Mouse (Mus musculus) small intestine, adult 2 months (tissue): ENCODE measurements around the gene Brap. TPM values are rescaled to one million over a fixed set of nuclear protein-coding genes. Genes with fewer than 3 reads are reported as not detected.
A peak's percentile ranks its signal among the peaks of the same experiment; 100 is the strongest.

Experiments
- H3K27ac ChIP-seq: fragments of 200-500 bp; 2 replicates; pipeline ENCODE4 v1.5.1; 2012; ENCODE audit warnings: low read depth, low read length, control low read depth, inconsistent platforms; ENCODE audit not compliant: insufficient read depth
- H3K27me3 ChIP-seq: fragments of 200-500 bp; 2 replicates; pipeline ENCODE4 v1.6.1; 2012; ENCODE audit warnings: mild to moderate bottlenecking, moderate library complexity, low read length, inconsistent platforms; ENCODE audit not compliant: control insufficient read depth, insufficient read depth
- H3K36me3 ChIP-seq: fragments of 200-500 bp; 2 replicates; pipeline ENCODE4 v1.6.1; 2012; ENCODE audit warnings: mild to moderate bottlenecking, low read length, control low read depth, inconsistent platforms; ENCODE audit not compliant: control insufficient read depth, insufficient read depth
- H3K4me1 ChIP-seq: fragments of 200-500 bp; 2 replicates; pipeline ENCODE4 v1.6.1; 2012; ENCODE audit warnings: low read length, inconsistent platforms, mixed read lengths; ENCODE audit not compliant: control insufficient read depth, insufficient read depth, insufficient read length
- H3K4me3 ChIP-seq: fragments of 200-500 bp; 2 replicates; pipeline ENCODE4 v1.5.1; 2012; ENCODE audit warnings: low read depth, mild to moderate bottlenecking, control low read depth, inconsistent platforms, low read length, moderate library complexity
- CTCF ChIP-seq: fragments of 200-500 bp; IDR thresholded peaks from 2 replicates; pipeline ENCODE4 v1.5.1; 2012; ENCODE audit warnings: low read depth, mild to moderate bottlenecking, control low read depth, inconsistent platforms, low read length, moderate library complexity, mixed read lengths; ENCODE audit not compliant: insufficient replicate concordance, insufficient read length; ENCODE audit errors: extremely low read depth
- POLR2A ChIP-seq: fragments of 200-500 bp; IDR thresholded peaks from 2 replicates; pipeline ENCODE4 v1.6.1; 2012; ENCODE audit warnings: low read depth, mild to moderate bottlenecking, control low read depth, inconsistent platforms, low read length, moderate library complexity
- WGBS: fragments of 180-500 bp; shearing (Covaris S2); methylation state at CpG from one replicate; pipeline ENCODE4 v1.1.7; 2018; 5-methylcytosine and 5-hydroxymethylcytosine counted together
- polyA plus RNA-seq: library from polyadenylated mRNA; depleted of rRNA; stranded (reverse); fragments of >200 nt; gene quantifications from 2 replicates; pipeline ENCODE4 v1.2.3, GENCODE M21; 2012

The Brap gene
- polyA plus RNA-seq, 1 experiment: 17.4 TPM

DNA sequence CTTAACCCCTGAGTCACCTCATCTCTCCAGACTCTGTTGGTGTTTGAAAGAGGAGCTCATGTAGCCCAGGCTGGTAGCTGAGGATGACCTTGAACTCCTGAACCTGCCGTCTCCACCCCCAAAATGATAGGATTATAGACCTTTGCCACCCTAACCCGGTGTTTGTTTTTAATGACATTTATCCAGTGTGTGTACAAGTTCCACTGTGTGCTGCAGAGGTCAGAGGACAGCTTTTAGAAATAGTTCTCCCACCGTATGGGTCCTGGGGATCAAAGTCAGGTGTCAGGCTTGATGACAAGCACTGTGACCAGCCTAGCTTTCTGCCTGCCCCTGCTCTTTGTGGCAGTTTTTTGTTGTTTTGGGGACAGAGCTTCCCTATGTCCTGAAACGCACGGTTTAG lies 39.5 kb downstream of the Brap start:
- TF ChIP-seq POLR2A: no peak
- TF ChIP-seq CTCF: no peak
- 45% methylated on average over 5 of the region's 5 CpGs for WGBS
- peaks cover 6% of the 10 kb centered on the region; the same call in 1 of the 2 replicates for H3K4me1 ChIP-seq
- no peaks in the 10 kb centered on the region for H3K36me3 ChIP-seq
- peak overlapping the region; percentile 37 for H3K27ac ChIP-seq
- no peaks in the 10 kb centered on the region for H3K27me3 ChIP-seq
- H3K4me3 ChIP-seq: no peak overlapping the region

DNA sequence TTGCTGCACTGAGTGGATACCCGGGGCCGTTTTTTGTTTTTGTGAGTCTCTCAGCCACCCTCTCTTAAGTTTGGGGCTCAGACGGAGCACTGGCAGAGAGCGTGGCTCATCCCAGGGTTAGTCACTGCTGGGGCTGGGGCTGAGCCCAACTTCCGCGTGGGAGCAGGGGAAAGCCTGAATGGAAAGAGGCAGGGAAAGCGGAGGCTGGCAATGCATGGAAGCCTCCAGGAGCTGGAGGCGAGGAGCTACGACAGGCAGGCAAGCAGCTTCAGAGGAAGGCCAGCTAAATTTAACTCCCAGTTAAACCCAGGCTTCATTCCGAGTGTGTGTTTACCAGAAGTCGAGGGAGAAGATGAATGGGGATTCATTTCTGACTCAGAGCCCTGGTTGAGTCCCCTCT lies 40.1 kb downstream of the Brap start:
- H3K27me3 ChIP-seq: no peaks in the 10 kb centered on the region
- WGBS: 66% methylated on average over 11 of the region's 11 CpGs
- H3K27ac ChIP-seq: peak overlapping the region; percentile 37; the same call in 1 of the 2 replicates
- peaks cover 6% of the 10 kb centered on the region; the same call in 1 of the 2 replicates for H3K4me1 ChIP-seq
- H3K36me3 ChIP-seq: no peaks in the 10 kb centered on the region
- TF ChIP-seq CTCF: no peak
- no peak overlapping the region for H3K4me3 ChIP-seq

DNA sequence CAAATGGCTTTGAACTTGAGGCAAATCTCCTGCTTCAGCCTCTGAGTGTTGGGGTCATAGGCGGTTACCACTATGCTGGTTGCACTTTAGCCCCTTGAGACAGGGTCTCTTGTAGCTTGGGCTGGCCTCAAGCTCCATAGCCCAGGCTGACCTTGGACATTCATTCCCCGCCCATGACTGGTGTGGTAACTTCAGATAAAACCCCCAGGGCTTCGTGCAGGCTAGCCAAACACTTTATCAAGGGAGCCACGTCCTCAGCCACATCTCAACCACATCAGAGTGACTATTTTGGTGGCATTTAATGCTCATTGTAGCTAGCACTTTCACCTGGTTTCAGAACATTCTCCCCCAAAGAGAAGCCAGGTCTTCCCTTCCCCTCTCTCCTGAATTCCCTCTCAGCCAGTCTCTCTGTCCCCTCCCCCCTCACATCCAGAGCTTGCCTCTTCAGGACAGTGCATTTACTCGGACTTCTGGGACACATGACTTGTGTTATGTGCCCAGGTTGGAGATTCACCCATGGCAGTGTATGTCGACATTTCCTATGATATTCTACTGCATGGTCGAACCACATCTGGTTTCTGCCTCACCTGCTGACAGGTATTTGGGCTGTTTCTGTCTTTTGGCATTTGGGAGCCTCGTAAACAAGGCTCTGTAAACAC lies 40.9 kb downstream of the Brap start:
- H3K4me1 ChIP-seq: peaks cover 8% of the 10 kb centered on the region; the same call in 1 of the 2 replicates
- TF ChIP-seq POLR2A: no peak
- TF ChIP-seq CTCF: no peak
- 44% methylated on average over 8 of the region's 8 CpGs for WGBS
- no peaks in the 10 kb centered on the region for H3K36me3 ChIP-seq
- H3K4me3 ChIP-seq: no peak overlapping the region
- H3K27ac ChIP-seq: no peak overlapping the region
- H3K27me3 ChIP-seq: no peaks in the 10 kb centered on the region

DNA sequence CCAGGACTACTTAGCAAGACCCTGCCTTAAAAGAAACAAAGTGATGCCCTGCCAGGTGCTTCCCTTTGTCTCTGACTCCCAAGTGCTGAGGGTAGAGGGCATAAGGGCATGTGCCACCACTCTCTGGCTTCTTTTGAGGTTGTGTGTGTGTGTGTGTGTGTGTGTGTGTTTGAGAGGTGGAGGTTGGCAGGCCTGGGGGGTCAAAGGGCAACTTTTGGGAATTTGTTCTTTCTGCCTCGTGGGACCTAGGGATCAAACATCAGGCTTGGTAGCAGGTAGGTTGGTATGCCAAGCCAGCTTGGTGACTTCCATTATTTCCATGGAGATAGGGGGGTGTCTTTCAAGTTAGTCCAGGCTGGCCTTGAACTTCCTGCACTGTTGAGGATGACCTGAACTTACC lies 43.0 kb downstream of the Brap start:
- no peak overlapping the region for H3K4me3 ChIP-seq

DNA sequence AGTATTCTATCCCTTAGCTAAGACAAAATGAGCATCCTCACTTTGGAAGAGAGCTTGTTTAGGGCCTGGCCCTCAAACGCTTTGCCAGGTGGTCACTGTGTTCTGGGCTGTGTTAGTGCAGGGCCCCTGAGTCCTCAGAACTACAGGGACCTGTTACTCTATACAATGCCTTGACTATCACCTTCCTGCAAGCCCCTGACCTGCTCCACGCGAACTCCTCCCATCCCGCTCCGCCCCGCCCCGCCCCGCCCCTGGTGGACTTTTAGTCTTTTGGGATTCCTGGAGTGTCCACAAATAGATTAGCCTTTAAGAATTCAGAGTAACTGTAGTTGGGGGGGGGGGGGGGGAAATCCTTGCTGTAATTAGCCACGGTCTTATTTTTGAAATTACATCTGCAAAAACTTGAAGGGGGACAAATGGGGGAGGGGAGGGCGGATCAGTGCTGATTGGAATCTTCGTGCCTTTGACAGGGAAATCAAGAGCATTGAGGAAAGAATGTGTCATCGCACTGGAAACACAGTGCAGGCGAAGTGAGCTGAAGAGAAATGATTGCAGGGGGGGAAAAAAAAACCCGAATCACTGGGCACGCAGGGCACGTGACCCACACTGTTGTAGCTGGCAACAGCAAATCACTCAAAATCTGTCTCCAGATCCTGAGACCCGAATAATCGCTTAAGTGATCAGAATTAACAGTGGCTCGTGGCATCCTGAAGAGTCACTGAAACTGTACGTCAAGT lies 44.3 kb downstream of the Brap start:
- WGBS: 7% methylated on average over 20 of the region's 20 CpGs
- no peak overlapping the region for H3K27ac ChIP-seq

More for the DNA sequence above, 43.0 kb downstream of the Brap start:
- H3K27me3 ChIP-seq: no peaks in the 10 kb centered on the region
- H3K4me1 ChIP-seq: peaks cover 8% of the 10 kb centered on the region; the same call in 1 of the 2 replicates
- 19% methylated on average over 1 of the region's 1 CpGs for WGBS
- no peak for TF ChIP-seq POLR2A
- no peak for TF ChIP-seq CTCF
- no peak overlapping the region for H3K27ac ChIP-seq
- no peaks in the 10 kb centered on the region for H3K36me3 ChIP-seq

DNA sequence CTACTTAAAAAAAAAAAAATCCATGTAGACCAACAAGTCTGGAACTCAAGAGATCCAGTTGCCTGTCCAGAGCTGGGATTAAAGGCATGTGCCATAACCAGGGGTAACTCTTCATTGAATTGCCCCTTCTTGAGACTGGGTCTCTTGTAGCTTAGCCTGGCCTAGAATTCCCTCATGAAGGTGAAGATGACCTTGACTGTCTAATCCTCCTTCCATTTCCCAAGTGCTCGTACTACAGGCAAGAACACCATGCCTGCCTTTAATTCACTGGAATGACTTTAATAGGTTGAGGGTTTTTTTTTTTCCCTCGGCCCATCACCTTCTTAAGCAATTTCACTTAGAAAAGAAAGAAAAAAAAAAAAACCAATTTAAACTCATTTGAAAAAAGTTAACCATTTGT lies 50.0 kb downstream of the Brap start:
- Histone ChIP-seq H3K4me1 (peaks cover 5% of the 10 kb centered on the region; the same call in 1 of the 2 replicates), H3K27ac (no peak overlapping the region), H3K27me3 (no peaks in the 10 kb centered on the region), H3K4me3 (no peak overlapping the region), H3K36me3 (no peaks in the 10 kb centered on the region)
- 39% methylated on average over 2 of the region's 2 CpGs for WGBS
- TF ChIP-seq POLR2A: no peak
- TF ChIP-seq CTCF: no peak

More for the DNA sequence above, 44.3 kb downstream of the Brap start:
- TF ChIP-seq CTCF (no peak), POLR2A (no peak)
- H3K4me3 ChIP-seq: peak overlapping the region; percentile 33
- no peaks in the 10 kb centered on the region for H3K36me3 ChIP-seq
- no peaks in the 10 kb centered on the region for H3K27me3 ChIP-seq
- peaks cover 8% of the 10 kb centered on the region; the same call in 1 of the 2 replicates for H3K4me1 ChIP-seq

DNA sequence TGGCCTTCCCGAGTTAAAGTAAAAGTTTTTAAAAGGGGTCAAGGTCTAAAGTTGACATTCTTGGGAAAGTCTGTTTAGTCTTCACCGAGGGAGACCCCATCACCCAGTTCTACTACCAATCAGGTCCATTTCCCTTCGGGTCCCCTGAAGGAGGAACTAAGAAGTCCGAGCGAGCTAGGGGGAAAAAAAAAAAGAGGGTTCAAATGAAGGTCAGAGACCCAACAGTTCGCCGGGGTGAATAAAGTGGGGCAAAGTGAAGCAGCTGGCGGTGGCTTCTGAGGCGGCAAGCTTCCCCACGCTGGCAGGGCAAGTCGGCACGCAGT lies 50.4 kb downstream of the Brap start:
- TF ChIP-seq CTCF (no peak), POLR2A (no peak)
- H3K4me3 ChIP-seq: peak overlapping the region; percentile 96
- H3K36me3 ChIP-seq: no peaks in the 10 kb centered on the region
- WGBS: under 1% methylated on average over 12 of the region's 12 CpGs
- H3K4me1 ChIP-seq: peaks cover 5% of the 10 kb centered on the region; the same call in 1 of the 2 replicates
- H3K27me3 ChIP-seq: no peaks in the 10 kb centered on the region
- H3K27ac ChIP-seq: peak overlapping the region; percentile 82
